Mouse (Mus musculus): Measurements from ENCODE around the gene Tmem231.

DNA sequence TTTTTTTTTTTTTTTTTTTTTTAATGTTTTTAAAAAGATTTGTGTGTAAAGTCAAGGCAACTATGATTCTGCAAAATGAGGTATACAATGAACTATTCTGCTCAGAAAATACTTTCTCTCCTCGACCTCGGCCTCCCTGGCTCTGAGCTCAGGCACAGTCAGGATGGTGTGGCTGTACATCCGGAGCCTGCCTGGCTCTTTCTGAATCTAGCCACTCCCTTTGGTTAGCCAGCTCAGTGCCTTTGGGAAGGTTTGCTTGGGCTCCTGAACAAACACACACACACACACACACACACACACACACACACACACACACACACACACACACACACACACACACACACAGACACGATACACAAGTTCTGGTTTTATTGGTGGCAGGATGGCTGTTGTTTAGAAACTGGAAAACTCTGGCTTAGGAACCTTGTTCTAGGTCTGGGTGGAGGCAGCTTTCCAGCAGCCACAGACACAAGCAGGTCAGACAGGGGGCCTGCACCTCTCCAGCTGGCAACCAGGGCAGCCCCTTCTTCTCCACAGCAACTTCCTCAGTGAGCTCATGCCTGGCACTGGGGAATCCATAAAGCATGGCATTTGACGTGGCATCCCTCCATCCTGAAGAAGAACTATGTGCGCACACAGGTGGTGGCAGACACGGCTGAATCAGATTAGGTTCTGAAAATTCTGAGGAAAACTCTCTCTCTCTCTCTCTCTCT lies 31.3 kb upstream of the Tmem231 start:
- TF ChIP-seq CTCF (IDR thresholded peaks at IDR 0.05; ENCODE audit: low read depth) (no peak), EP300 (IDR thresholded peaks at IDR 0.05; ENCODE audit: low read depth) (no peak)

Measured in heart, postnatal 0 days (tissue).